Mouse (Mus musculus): Measurements from ENCODE around the gene Sf3b6. TPM values are rescaled to one million over a fixed set of nuclear protein-coding genes. Genes with fewer than 3 reads are reported as not detected.

The Sf3b6 gene
- total RNA-seq, 2 experiments from 2014 or later = 137 to 220 TPM

Other genes with a start within 250 kb of the Sf3b6 start
- gene Itsn2, start 224.9 kb upstream of the Sf3b6 start, total RNA-seq (2015) = 94.6 and 113 TPM in 2 replicates
- 201 and 212 TPM in 2 replicates for gene Itsn2, start 224.9 kb upstream of the Sf3b6 start, total RNA-seq (2017)
- not detected in 2 replicates for gene Gm3625, start 224.6 kb upstream of the Sf3b6 start, total RNA-seq (2015)
- not detected in 2 replicates for gene Gm3625, start 224.6 kb upstream of the Sf3b6 start, total RNA-seq (2017)
- not detected in 2 replicates for gene Fam228a, start 79.1 kb upstream of the Sf3b6 start, total RNA-seq (2015)
- not detected in 2 replicates for gene Fam228a, start 79.1 kb upstream of the Sf3b6 start, total RNA-seq (2017)
- 0.11 TPM in 1 of 2 replicates, not detected in the other for gene Pfn4, start 48.5 kb upstream of the Sf3b6 start, total RNA-seq (2015)
- not detected in 2 replicates for gene Pfn4, start 48.5 kb upstream of the Sf3b6 start, total RNA-seq (2017)
- gene Fam228b, start 48.3 kb upstream of the Sf3b6 start, total RNA-seq (2015) = 1.1 TPM in 1 of 2 replicates, not detected in the other
- not detected in 2 replicates for gene Fam228b, start 48.3 kb upstream of the Sf3b6 start, total RNA-seq (2017)
- gene Fkbp1b, start 24.0 kb downstream of the Sf3b6 start, total RNA-seq (2015) = 58.3 and 64.7 TPM in 2 replicates
- gene Fkbp1b, start 24.0 kb downstream of the Sf3b6 start, total RNA-seq (2017) = 40.8 and 49.7 TPM in 2 replicates
- 17.6 and 24.2 TPM in 2 replicates for gene Wdcp, start 25.8 kb downstream of the Sf3b6 start, total RNA-seq (2015)
- 4.3 and 12.0 TPM in 2 replicates for gene Wdcp, start 25.8 kb downstream of the Sf3b6 start, total RNA-seq (2017)
- gene Mfsd2b, start 56.8 kb downstream of the Sf3b6 start, total RNA-seq (2015) = 0.40 and 3.2 TPM in 2 replicates
- gene Mfsd2b, start 56.8 kb downstream of the Sf3b6 start, total RNA-seq (2017) = 0.81 and 1.2 TPM in 2 replicates
- 9.1 and 10.9 TPM in 2 replicates for gene Ubxn2a, start 90.2 kb downstream of the Sf3b6 start, total RNA-seq (2015)
- 18.6 and 22.8 TPM in 2 replicates for gene Ubxn2a, start 90.2 kb downstream of the Sf3b6 start, total RNA-seq (2017)
- 79.0 and 90.2 TPM in 2 replicates for gene Atad2b, start 99.8 kb downstream of the Sf3b6 start, total RNA-seq (2015)
- 56.8 and 63.5 TPM in 2 replicates for gene Atad2b, start 99.8 kb downstream of the Sf3b6 start, total RNA-seq (2017)

All from megakaryocyte, adult 5-6 weeks (primary cell).